Mouse (Mus musculus) Muller cell, postnatal 12 days (primary cell): ENCODE measurements around the gene Lztfl1.

Source experiments
- DNase-seq: peaks from one replicate; pipeline ENCODE4 v3.0.0-alpha.2; 2015; ENCODE audit errors: inconsistent ontology term

The Lztfl1 gene

GRCm38 (mm10) chr9:123679198-123679597, 38.3 kb downstream of the Lztfl1 start:
- DNase-seq, result no peak

GRCm38 (mm10) chr9:123678327-123679105, 39.0 kb downstream of the Lztfl1 start, which contains the start of the genes Ccr9 and Slc6a20a:
Ccr9 (plus strand) TSS chr9:123678439.
Slc6a20a (minus strand) TSS chr9:123678885.
- peak; percentile 32 for DNase-seq

- no peak for DNase-seq
Measured at GRCm38 (mm10) chr9:123665645-123666044, 51.9 kb downstream of the Lztfl1 start.

GRCm38 (mm10) chr9:123659986-123660676, 57.4 kb downstream of the Lztfl1 start:
- peak; percentile 88 for DNase-seq

GRCm38 (mm10) chr9:123658981-123659380, 58.5 kb downstream of the Lztfl1 start:
- DNase-seq, result no peak

- no peak for DNase-seq
Measured at GRCm38 (mm10) chr9:123657457-123657856, 60.0 kb downstream of the Lztfl1 start.

GRCm38 (mm10) chr9:123651369-123651768, 66.1 kb downstream of the Lztfl1 start:
- DNase-seq, result no peak

- no peak for DNase-seq
Measured at GRCm38 (mm10) chr9:123649785-123650511, 67.5 kb downstream of the Lztfl1 start.
